Mouse (Mus musculus): Measurements from ENCODE around the gene Rps6ka1. TPM values are rescaled to one million over a fixed set of nuclear protein-coding genes. Genes with fewer than 3 reads are reported as not detected.

Gene Rps6ka1
- polyA plus RNA-seq, 1 experiment from 2014 or later, result 40.7 TPM

DNA sequence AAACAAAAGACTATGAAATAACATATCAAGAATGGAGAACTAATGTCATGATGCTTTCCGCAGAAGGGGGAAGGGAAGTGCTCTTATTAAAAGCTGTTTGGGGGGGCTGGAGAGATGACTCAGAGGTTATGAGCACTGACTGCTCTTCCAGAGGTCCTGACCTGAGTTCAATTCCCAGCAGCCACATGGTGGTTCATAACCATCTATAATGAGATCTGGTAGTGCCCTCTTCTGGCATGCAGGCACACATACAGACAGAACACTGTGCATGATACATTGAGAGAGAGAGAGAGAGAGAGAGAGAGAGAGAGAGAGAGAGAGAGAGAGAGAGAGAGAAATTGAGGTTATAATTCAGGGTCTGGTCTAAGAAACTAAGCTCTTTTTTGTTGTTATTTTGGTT, 57.1 kb downstream of the Rps6ka1 start:
- 96% methylated on average over 1 of the region's 1 CpGs for WGBS

DNA sequence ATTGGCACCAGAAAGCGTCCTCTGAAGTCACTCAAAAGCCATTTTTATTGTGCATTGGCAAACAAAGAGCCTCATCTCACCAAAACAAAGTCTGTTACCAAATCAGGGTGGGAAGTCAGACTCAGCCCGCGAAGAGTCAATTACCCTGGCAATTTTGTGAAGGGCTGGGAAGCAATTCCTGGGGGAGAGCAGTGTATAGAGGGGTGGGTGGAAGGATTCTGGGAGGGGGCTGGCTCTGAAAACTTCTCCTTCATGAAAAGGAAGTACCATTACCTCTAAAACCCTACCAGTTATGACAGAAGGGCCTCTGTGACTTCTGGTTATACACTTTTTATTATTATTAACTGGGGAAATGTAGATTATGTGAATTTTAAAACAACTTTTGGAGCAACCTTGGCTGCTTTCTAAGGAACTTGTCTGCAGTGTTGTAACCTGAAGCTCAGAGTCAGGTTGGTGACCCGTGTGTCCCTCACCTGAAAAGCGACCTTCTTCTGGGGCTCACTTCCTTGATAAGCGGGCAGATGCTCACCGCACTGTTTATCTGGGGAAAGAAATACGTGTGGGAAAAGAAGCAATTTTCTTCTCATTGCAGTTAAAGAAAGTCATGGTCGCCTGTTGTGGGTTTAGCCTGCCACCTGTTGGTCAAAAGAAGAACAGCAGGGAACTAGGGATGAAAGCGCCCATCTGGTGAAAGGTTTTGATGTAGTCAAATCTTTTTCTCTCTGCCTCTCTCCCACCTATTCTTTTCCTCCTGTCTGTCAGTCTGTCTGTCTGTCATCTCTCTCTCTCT, 58.1 kb downstream of the Rps6ka1 start:
- Histone ChIP-seq H3K27ac (0 out of 2 replicates have a peak overlapping the region, but pooled peaks have one; percentile 12), H3K36me3 (no peaks in the 10 kb centered on the region), H3K4me3 (no peak overlapping the region), H3K4me2 (peak overlapping the region; percentile 37; the same call in 1 of the 2 replicates), H3K9ac (no peak overlapping the region), H3K9me3 (no peaks in the 10 kb centered on the region), H3K4me1 (peaks cover 24% of the 10 kb centered on the region), H3K27me3 (peaks cover 7% of the 10 kb centered on the region; the same call in 1 of the 2 replicates)
- 4% methylated on average over 10 of the region's 10 CpGs for WGBS
- ATAC-seq (ENCODE audit: insufficient number of reproducible peaks, insufficient read depth, low FRiP score, low TSS enrichment, low read depth), result no peak

More for the DNA sequence above, 57.1 kb downstream of the Rps6ka1 start:
- H3K36me3 ChIP-seq, result no peaks in the 10 kb centered on the region
- H3K4me2 ChIP-seq, result no peak overlapping the region
- peaks cover 7% of the 10 kb centered on the region; the same call in 1 of the 2 replicates for H3K27me3 ChIP-seq
- ATAC-seq (ENCODE audit: insufficient number of reproducible peaks, insufficient read depth, low FRiP score, low TSS enrichment, low read depth), result no peak
- H3K4me1 ChIP-seq, result peaks cover 24% of the 10 kb centered on the region
- no peaks in the 10 kb centered on the region for H3K9me3 ChIP-seq
- H3K4me3 ChIP-seq, result no peak overlapping the region
- H3K9ac ChIP-seq, result no peak overlapping the region
- no peak overlapping the region for H3K27ac ChIP-seq

DNA sequence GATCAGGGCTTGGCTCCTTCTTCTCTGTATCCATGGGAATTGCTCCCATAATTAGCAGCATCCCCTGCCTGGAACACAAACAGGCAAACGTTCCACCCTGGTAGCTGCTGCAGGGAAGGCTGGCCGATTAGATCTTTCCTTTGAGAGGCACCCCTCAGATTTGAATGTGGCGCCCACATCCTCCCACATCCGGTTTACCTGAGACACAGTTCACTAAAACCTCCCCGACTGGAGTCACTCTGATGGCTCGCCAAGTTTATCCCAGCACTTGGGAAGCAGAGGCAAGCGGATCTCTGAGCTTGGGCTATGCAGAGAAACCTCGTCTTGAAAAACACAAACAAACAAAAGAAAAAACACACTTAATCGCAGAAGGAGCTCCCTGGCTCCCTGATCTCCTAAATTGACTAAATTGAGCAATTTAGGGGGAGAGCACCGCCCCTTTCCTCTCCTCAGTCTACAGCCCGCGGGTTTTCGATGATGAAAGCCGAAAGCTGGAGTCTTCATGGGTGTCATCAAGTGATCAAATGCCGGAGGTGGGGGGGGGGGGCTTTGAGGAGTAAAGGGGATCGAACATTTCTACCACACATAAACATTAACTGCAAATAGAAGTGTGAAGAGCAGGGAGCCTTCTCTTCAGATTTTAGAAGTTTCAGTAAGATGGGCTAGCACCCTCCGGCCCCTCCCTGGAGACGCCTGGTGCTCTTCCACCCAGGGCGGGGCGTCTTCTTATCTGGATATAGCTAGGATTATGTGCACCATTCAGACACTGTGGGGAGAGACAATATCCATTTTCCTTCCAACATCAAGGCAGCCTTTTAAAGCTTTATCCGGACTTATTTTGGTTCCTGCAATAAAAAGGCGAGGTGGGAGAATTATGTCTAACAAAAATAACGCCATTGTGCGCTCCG, 59.5 kb downstream of the Rps6ka1 start:
- WGBS, result 22% methylated on average over 25 of the region's 25 CpGs
- peak overlapping the region; percentile 37 for H3K4me2 ChIP-seq
- no peaks in the 10 kb centered on the region for H3K36me3 ChIP-seq
- H3K4me3 ChIP-seq, result peak overlapping the region; percentile 10; the same call in 1 of the 2 replicates
- peaks cover 7% of the 10 kb centered on the region; the same call in 1 of the 2 replicates for H3K27me3 ChIP-seq
- no peak for ATAC-seq (ENCODE audit: insufficient number of reproducible peaks, insufficient read depth, low FRiP score, low TSS enrichment, low read depth)
- no peak overlapping the region for H3K27ac ChIP-seq
- peaks cover 24% of the 10 kb centered on the region for H3K4me1 ChIP-seq
- no peaks in the 10 kb centered on the region for H3K9me3 ChIP-seq
- H3K9ac ChIP-seq, result 0 out of 2 replicates have a peak overlapping the region, but pooled peaks have one; percentile 0

DNA sequence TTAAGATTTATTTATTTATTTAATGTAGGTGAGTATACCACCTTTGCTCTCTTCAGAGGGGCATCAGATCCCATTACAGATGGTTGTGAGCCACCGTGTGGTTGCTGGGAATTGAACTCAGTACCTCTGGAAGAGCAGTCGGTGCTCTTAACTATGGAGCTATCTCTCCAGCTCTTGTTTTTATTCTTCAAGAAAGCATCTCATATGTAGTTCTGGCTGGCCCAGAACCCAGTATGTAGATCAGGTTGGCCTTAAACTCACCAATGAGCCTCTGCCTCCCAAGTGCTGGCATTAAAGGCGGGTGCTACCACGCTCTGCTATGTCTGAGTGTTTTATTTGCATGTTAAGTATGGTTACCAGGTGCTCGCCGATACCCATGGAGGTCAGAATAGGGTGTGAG, 60.2 kb downstream of the Rps6ka1 start:
- no peak for ATAC-seq (ENCODE audit: insufficient number of reproducible peaks, insufficient read depth, low FRiP score, low TSS enrichment, low read depth)
- Histone ChIP-seq H3K4me3 (no peak overlapping the region), H3K4me2 (no peak overlapping the region), H3K9ac (no peak overlapping the region), H3K27ac (no peak overlapping the region), H3K36me3 (no peaks in the 10 kb centered on the region), H3K4me1 (peaks cover 24% of the 10 kb centered on the region), H3K27me3 (peaks cover 7% of the 10 kb centered on the region; the same call in 1 of the 2 replicates), H3K9me3 (no peaks in the 10 kb centered on the region)
- WGBS, result 84% methylated on average over 6 of the region's 6 CpGs

DNA sequence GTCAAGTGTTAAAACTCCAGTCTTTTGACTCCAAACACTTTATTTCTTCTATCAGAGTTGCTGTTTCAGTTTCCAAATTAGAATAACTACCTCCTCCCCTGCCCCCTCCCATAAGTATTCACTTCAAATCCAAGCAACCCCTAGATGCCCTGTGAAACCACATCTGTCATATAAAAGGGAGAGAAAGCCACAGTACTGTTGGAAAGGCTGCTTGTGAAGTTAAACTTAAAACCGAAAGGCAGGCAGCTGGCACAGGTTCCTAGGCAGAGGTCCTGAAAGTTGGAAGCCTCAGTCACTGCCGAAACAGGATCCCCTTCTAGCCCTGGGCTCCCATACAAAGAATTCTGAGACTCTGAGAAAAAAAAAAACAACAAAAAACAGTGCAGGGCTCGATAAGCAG, 61.9 kb downstream of the Rps6ka1 start:
- ATAC-seq (ENCODE audit: insufficient number of reproducible peaks, insufficient read depth, low FRiP score, low TSS enrichment, low read depth), result no peak
- H3K27me3 ChIP-seq, result peaks cover 7% of the 10 kb centered on the region; the same call in 1 of the 2 replicates

DNA sequence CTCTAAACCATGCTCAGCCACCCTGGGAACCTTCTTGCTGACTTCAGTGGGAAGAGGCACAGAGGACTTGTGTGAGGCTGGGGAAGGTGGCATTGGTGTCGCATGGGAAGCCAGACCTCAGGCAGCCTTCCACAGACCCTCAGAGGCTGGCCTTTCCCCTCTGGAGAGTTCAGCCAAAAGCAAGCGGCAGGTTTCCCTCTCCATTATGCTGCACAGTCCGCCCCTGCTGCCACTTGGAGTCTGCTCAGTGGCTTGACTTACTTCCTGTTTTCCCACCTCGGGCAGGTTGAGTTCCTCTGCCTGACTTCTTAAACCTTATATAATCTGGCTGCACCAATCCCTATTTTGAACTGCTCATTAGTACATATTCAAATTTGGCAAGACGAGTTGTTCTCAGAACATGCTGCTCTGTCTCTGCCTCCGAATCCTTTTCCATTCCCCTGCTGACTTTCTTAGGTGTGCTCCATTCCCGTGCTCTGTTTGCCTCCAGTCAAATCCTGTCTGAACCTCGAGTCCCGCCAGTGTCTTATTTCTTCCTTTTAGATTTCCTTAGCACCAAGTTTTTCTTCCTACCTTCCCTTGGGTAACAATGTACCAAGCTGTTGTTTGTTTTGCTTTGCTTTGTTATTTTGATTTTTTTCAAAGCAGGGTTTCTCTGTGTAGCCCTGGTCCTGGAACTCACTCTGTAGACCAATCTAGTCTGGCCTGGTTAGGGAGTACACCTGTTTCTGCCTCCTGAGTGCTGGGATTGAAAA, 66.6 kb downstream of the Rps6ka1 start:
- Histone ChIP-seq H3K9ac (no peak overlapping the region), H3K9me3 (no peaks in the 10 kb centered on the region), H3K4me3 (no peak overlapping the region), H3K4me2 (peak overlapping the region; percentile 16; the same call in 1 of the 2 replicates), H3K4me1 (peaks cover 17% of the 10 kb centered on the region), H3K27me3 (no peaks in the 10 kb centered on the region), H3K36me3 (no peaks in the 10 kb centered on the region), H3K27ac (peak overlapping the region; percentile 55)
- WGBS, result 33% methylated on average over 9 of the region's 9 CpGs
- ATAC-seq (ENCODE audit: insufficient number of reproducible peaks, insufficient read depth, low FRiP score, low TSS enrichment, low read depth), result no peak

More for the DNA sequence above, 61.9 kb downstream of the Rps6ka1 start:
- Histone ChIP-seq H3K4me3 (no peak overlapping the region), H3K36me3 (no peaks in the 10 kb centered on the region), H3K27ac (no peak overlapping the region), H3K4me2 (no peak overlapping the region), H3K9me3 (no peaks in the 10 kb centered on the region), H3K4me1 (peaks cover 27% of the 10 kb centered on the region), H3K9ac (no peak overlapping the region)
- 17% methylated on average over 3 of the region's 3 CpGs for WGBS

DNA sequence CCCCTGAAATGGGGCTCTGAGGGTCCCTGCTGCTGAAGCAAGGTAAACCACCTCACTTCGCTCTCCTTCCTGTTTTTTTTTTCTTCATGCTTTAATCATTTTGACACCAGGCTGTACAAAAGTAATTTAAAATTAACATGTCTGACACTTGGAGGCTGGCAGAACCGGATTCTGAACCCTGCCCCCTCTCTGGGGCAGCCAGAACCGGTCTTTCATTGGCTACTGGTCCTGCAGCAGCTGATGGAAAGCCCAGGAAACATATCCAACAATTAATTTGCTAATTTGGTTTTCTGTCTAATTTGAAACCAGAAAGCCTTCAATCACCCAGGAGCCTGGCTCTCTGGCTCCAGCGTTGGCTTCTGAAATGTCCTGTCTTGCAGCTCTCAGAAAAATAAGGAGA, 67.4 kb downstream of the Rps6ka1 start:
- H3K27me3 ChIP-seq, result no peaks in the 10 kb centered on the region
- no peaks in the 10 kb centered on the region for H3K9me3 ChIP-seq
- H3K27ac ChIP-seq, result peak overlapping the region; percentile 55; the same call in 1 of the 2 replicates
- no peak overlapping the region for H3K9ac ChIP-seq
- peak overlapping the region; percentile 16; the same call in 1 of the 2 replicates for H3K4me2 ChIP-seq
- peaks cover 26% of the 10 kb centered on the region for H3K4me1 ChIP-seq
- H3K36me3 ChIP-seq, result no peaks in the 10 kb centered on the region
- no peak for ATAC-seq (ENCODE audit: insufficient number of reproducible peaks, insufficient read depth, low FRiP score, low TSS enrichment, low read depth)
- 39% methylated on average over 4 of the region's 4 CpGs for WGBS
- H3K4me3 ChIP-seq, result no peak overlapping the region

DNA sequence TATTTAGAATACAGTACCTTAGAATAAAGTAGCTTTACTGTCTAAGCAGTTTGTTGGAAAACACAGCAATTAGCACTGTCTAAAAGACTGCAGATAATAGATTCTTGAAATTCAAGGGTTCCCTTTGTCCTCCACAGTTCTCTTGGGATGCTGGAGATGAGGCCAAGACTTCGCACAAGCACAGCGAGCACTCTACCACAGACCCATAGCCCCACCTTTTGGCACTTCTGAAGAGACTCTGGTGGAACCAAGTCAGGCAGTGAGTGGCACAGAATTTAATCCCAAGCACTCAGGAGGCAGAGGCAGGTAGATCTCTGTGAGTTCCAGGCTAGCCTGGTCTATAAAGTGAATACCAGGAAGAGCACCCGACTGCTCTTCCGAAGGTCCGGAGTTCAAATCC, 70.2 kb downstream of the Rps6ka1 start:
- ATAC-seq (ENCODE audit: insufficient number of reproducible peaks, insufficient read depth, low FRiP score, low TSS enrichment, low read depth), result no peak
- H3K27me3 ChIP-seq, result no peaks in the 10 kb centered on the region
- no peak overlapping the region for H3K9ac ChIP-seq
- no peak overlapping the region for H3K4me3 ChIP-seq
- H3K4me1 ChIP-seq, result peaks cover 30% of the 10 kb centered on the region
- H3K27ac ChIP-seq, result no peak overlapping the region
- H3K36me3 ChIP-seq, result no peaks in the 10 kb centered on the region
- no peaks in the 10 kb centered on the region for H3K9me3 ChIP-seq
- no peak overlapping the region for H3K4me2 ChIP-seq
- WGBS, result 93% methylated on average over 5 of the region's 5 CpGs

DNA sequence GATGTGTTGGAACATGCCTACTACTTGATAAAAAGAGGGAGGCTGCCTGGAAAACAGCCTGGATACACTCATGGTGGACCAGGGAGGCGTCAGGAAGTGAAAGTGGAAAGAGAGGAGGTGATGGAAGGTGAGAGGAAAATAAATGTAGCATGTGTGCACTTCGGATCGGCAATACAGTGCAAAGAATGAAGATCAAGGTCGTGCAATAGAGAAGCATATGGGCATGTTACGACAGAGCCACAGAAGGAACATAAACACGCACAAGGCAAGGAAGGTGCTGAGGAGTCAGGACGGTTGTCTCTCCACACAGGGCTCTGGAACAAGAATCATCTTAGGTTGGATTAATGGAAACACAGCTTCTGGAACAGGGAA, 71.1 kb downstream of the Rps6ka1 start:
- peaks cover 30% of the 10 kb centered on the region for H3K4me1 ChIP-seq
- H3K9ac ChIP-seq, result peak overlapping the region; percentile 83
- 15% methylated on average over 7 of the region's 7 CpGs for WGBS
- H3K27ac ChIP-seq, result peak overlapping the region; percentile 100
- peak overlapping the region; percentile 16; the same call in 1 of the 2 replicates for H3K4me3 ChIP-seq
- H3K36me3 ChIP-seq, result no peaks in the 10 kb centered on the region
- no peaks in the 10 kb centered on the region for H3K9me3 ChIP-seq
- H3K27me3 ChIP-seq, result no peaks in the 10 kb centered on the region
- ATAC-seq (ENCODE audit: insufficient number of reproducible peaks, insufficient read depth, low FRiP score, low TSS enrichment, low read depth), result no peak
- H3K4me2 ChIP-seq, result peak overlapping the region; percentile 58

DNA sequence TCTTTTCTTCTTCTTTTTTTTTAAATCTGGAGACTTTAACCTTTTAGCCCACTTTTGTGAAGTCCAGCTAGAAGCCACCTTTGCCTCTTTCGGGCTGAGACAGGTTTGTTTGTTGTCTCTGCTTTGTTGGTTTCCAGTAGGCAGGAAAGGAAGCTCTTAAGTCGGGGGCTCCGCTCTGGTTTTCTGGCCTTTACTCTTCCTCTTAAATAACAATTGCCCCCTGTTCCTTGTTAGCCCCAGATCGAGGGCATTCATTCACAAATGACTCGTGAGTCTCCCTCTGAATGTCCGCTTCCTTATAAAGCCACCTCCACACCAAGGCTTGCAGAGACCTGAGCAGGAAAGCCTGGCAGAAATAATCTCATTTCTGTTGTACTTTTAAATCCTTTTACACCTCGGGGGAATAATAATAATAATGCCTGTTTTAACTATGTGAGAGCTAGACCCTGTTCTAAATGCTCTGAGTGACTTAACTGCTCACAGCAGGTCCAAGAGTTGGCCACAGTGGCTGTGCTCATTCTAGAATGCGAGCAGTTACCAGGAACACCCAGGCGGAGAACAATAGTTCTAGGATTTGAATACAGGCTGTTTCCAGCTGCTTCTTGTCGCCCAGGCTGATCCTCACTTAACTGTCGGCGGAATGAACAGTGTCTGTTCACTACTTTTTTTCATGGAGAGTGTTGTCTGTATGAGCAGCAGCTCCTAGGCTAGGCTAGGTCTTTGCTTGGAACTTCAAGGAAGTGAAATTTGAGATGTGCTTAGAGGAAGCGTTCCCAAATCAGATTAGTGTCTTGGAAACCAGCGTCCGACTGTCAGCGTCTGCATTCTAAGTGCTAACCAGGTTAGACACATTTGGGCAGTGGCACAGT, 71.7 kb downstream of the Rps6ka1 start:
- Histone ChIP-seq H3K4me1 (peaks cover 29% of the 10 kb centered on the region), H3K4me2 (peak overlapping the region; percentile 58), H3K36me3 (no peaks in the 10 kb centered on the region), H3K9me3 (no peaks in the 10 kb centered on the region), H3K9ac (peak overlapping the region; percentile 83), H3K27ac (peak overlapping the region; percentile 100), H3K27me3 (no peaks in the 10 kb centered on the region), H3K4me3 (peak overlapping the region; percentile 16; the same call in 1 of the 2 replicates)
- no peak for ATAC-seq (ENCODE audit: insufficient number of reproducible peaks, insufficient read depth, low FRiP score, low TSS enrichment, low read depth)
- 9% methylated on average over 16 of the region's 16 CpGs for WGBS
